Mouse (Mus musculus) MEL (cell line): ENCODE measurements around the gene Ppp1r11. TPM values are rescaled to one million over a fixed set of nuclear protein-coding genes. Genes with fewer than 3 reads are reported as not detected.

Source experiments
- DNase-seq: peaks from one replicate; pipeline ENCODE4 v3.0.0; 2011; ENCODE audit warnings: low read depth, low spot score
- H3K27ac ChIP-seq: 2 replicates; pipeline ENCODE4 v1.5.1; 2012; ENCODE audit warnings: low read depth, mild to moderate bottlenecking, control low read depth, low read length, moderate library complexity; ENCODE audit not compliant: control insufficient read depth
- H3K27me3 ChIP-seq, 2 experiments: fragments of 150-350 bp in 1 of 2; sonication (generic) in 1 of 2; 2 replicates each; pipeline ENCODE4 v1.6.1; 2012; ENCODE audit warnings: low read length in 2 of 2, mild to moderate bottlenecking in 2 of 2, improper control_type of control experiment in 1 of 2, moderate library complexity in 1 of 2; ENCODE audit not compliant: insufficient read depth in 2 of 2, control insufficient read depth in 1 of 2
- H3K36me3 ChIP-seq, 2 experiments: 2 replicates each; pipeline ENCODE4 v1.6.1; 2012 to 2014; ENCODE audit warnings: low read length in 2 of 2, improper control_type of control experiment in 1 of 2, inconsistent platforms in 1 of 2, mild to moderate bottlenecking in 1 of 2; ENCODE audit not compliant: insufficient read depth in 2 of 2, control insufficient read depth in 1 of 2
- H3K4me1 ChIP-seq, 2 experiments: fragments of 150-350 bp in 1 of 2; sonication (generic) in 1 of 2; 2 replicates each; pipeline ENCODE4 v1.6.1; 2012; ENCODE audit warnings: low read length in 2 of 2, improper control_type of control experiment in 1 of 2, mild to moderate bottlenecking in 1 of 2; ENCODE audit not compliant: insufficient read depth in 2 of 2, control insufficient read depth in 1 of 2
- H3K4me3 ChIP-seq, 2 experiments: fragments of 150-350 bp in 1 of 2; sonication (generic) in 1 of 2; 2 replicates each; pipeline ENCODE4 v1.5.1; 2012; ENCODE audit warnings: low read depth in 2 of 2, low read length in 2 of 2, mild to moderate bottlenecking in 2 of 2, moderate library complexity in 2 of 2, control low read depth in 1 of 2, improper control_type of control experiment in 1 of 2; ENCODE audit not compliant: control insufficient read depth in 1 of 2, insufficient read depth in 1 of 2
- H3K79me2 ChIP-seq: 2 replicates; pipeline ENCODE4 v1.6.1; 2012; ENCODE audit warnings: mild to moderate bottlenecking, low read length, moderate library complexity; ENCODE audit not compliant: control insufficient read depth, poor library complexity, insufficient read depth
- H3K9ac ChIP-seq: 2 replicates; pipeline ENCODE4 v1.6.1; 2012; ENCODE audit warnings: low read depth, mild to moderate bottlenecking, control low read depth, low read length, moderate library complexity; ENCODE audit not compliant: control insufficient read depth, poor library complexity, severe bottlenecking
- H3K9me3 ChIP-seq: fragments of 150-350 bp; sonication (generic); replicated peaks from 2 replicates; pipeline ENCODE4 v1.6.1; 2012; ENCODE audit warnings: mild to moderate bottlenecking, low read length, improper control_type of control experiment, moderate library complexity; ENCODE audit not compliant: insufficient read depth
- BHLHE40 ChIP-seq: IDR thresholded peaks from 2 replicates; pipeline ENCODE4 v1.6.1; 2012; ENCODE audit warnings: low read depth, mild to moderate bottlenecking, inconsistent platforms, low read length, improper control_type of control experiment, borderline replicate concordance
- CHD1 ChIP-seq: IDR thresholded peaks from 2 replicates; pipeline ENCODE4 v1.6.1; 2012; ENCODE audit warnings: low read depth, mild to moderate bottlenecking, inconsistent platforms, low read length, improper control_type of control experiment
- CHD2 ChIP-seq: IDR thresholded peaks from 2 replicates; pipeline ENCODE4 v1.6.1; 2011; ENCODE audit warnings: low read length, improper control_type of control experiment
- CTCF ChIP-seq, 3 experiments: IDR thresholded peaks in 2 of 3; conservative IDR thresholded peaks in 1 of 3; 2 replicates each; pipeline ENCODE4 v1.5.1; 2011 to 2012; ENCODE audit warnings: low read length in 3 of 3, low read depth in 2 of 3, mild to moderate bottlenecking in 2 of 3, improper control_type of control experiment in 1 of 3, inconsistent platforms in 1 of 3, mixed read lengths in 1 of 3, moderate library complexity in 1 of 3; ENCODE audit not compliant: control insufficient read depth in 1 of 3, insufficient read depth in 1 of 3, poor library complexity in 1 of 3, severe bottlenecking in 1 of 3
- ELF1 ChIP-seq: IDR thresholded peaks from 2 replicates; pipeline ENCODE4 v1.6.1; 2014; ENCODE audit warnings: low read depth, mild to moderate bottlenecking, inconsistent platforms, low read length, improper control_type of control experiment, moderate library complexity
- EP300 ChIP-seq, 2 experiments: IDR thresholded peaks; 2 replicates each; pipeline ENCODE4 v1.6.1; 2011; ENCODE audit warnings: improper control_type of control experiment in 2 of 2, low read length in 2 of 2, low read depth in 1 of 2, mild to moderate bottlenecking in 1 of 2
- ETS1 ChIP-seq: IDR thresholded peaks from 2 replicates; pipeline ENCODE4 v1.6.1; 2012; ENCODE audit warnings: low read depth, mild to moderate bottlenecking, inconsistent platforms, low read length, improper control_type of control experiment, moderate library complexity
- GABPA ChIP-seq: IDR thresholded peaks from 2 replicates; pipeline ENCODE4 v1.6.1; 2012; ENCODE audit warnings: low read depth, mild to moderate bottlenecking, inconsistent platforms, low read length, improper control_type of control experiment, moderate library complexity
- HCFC1 ChIP-seq: IDR thresholded peaks from 2 replicates; pipeline ENCODE4 v1.6.1; 2012; ENCODE audit warnings: low read depth, mild to moderate bottlenecking, inconsistent platforms, low read length, improper control_type of control experiment, moderate library complexity
- JUND ChIP-seq: IDR thresholded peaks from 2 replicates; pipeline ENCODE4 v1.6.1; 2011; ENCODE audit warnings: low read depth, mild to moderate bottlenecking, improper control_type of control experiment, low read length
- KAT2A ChIP-seq: conservative IDR thresholded peaks from 2 replicates; pipeline ENCODE4 v1.6.1; 2012; ENCODE audit warnings: low read depth, low read length, improper control_type of control experiment, inconsistent platforms
- MAFK ChIP-seq: IDR thresholded peaks from 2 replicates; pipeline ENCODE4 v1.6.1; 2011; ENCODE audit warnings: low read depth, mild to moderate bottlenecking, low read length, improper control_type of control experiment, borderline replicate concordance
- MAZ ChIP-seq: IDR thresholded peaks from 2 replicates; pipeline ENCODE4 v1.6.1; 2012; ENCODE audit warnings: low read depth, mild to moderate bottlenecking, inconsistent platforms, low read length, improper control_type of control experiment
- MEF2A ChIP-seq: IDR thresholded peaks from 2 replicates; pipeline ENCODE4 v1.6.1; 2014; ENCODE audit warnings: low read depth, mild to moderate bottlenecking, inconsistent platforms, low read length, improper control_type of control experiment; ENCODE audit not compliant: poor library complexity, insufficient replicate concordance, severe bottlenecking; ENCODE audit errors: extremely low read depth
- MXI1 ChIP-seq: IDR thresholded peaks from 2 replicates; pipeline ENCODE4 v1.6.1; 2011; ENCODE audit warnings: mild to moderate bottlenecking, low read depth, low read length, improper control_type of control experiment
- MYB ChIP-seq: IDR thresholded peaks from 2 replicates; pipeline ENCODE4 v1.6.1; 2011; ENCODE audit warnings: mild to moderate bottlenecking, low read depth, low read length, improper control_type of control experiment
- MYC ChIP-seq: IDR thresholded peaks from 2 replicates; pipeline ENCODE4 v1.6.1; 2011; ENCODE audit warnings: low read depth, mild to moderate bottlenecking, low read length, improper control_type of control experiment, moderate library complexity
- NRF1 ChIP-seq: IDR thresholded peaks from 2 replicates; pipeline ENCODE4 v1.6.1; 2014; ENCODE audit warnings: low read depth, mild to moderate bottlenecking, inconsistent platforms, low read length, improper control_type of control experiment, moderate library complexity; ENCODE audit not compliant: poor library complexity, insufficient read depth, severe bottlenecking
- POLR2AphosphoS2 ChIP-seq: IDR thresholded peaks from 2 replicates; pipeline ENCODE4 v1.6.1; 2011; ENCODE audit warnings: low read length, improper control_type of control experiment
- POLR2AphosphoS5 ChIP-seq: IDR thresholded peaks from 2 replicates; pipeline ENCODE4 v1.6.1; 2012; ENCODE audit warnings: low read depth, borderline replicate concordance, mild to moderate bottlenecking, inconsistent platforms, low read length, moderate library complexity, mixed read lengths
- RAD21 ChIP-seq: IDR thresholded peaks from 2 replicates; pipeline ENCODE4 v1.6.1; 2011; ENCODE audit warnings: mild to moderate bottlenecking, low read depth, low read length, improper control_type of control experiment
- RCOR1 ChIP-seq: IDR thresholded peaks from 2 replicates; pipeline ENCODE4 v1.6.1; 2012; ENCODE audit warnings: low read depth, mild to moderate bottlenecking, inconsistent platforms, low read length, improper control_type of control experiment
- SIN3A ChIP-seq: IDR thresholded peaks from 2 replicates; pipeline ENCODE4 v1.6.1; 2012; ENCODE audit warnings: low read length, improper control_type of control experiment, inconsistent platforms
- SMC3 ChIP-seq: IDR thresholded peaks from 2 replicates; pipeline ENCODE4 v1.6.1; 2011; ENCODE audit warnings: low read depth, low read length, improper control_type of control experiment
- TAL1 ChIP-seq: IDR thresholded peaks from 2 replicates; pipeline ENCODE4 v1.6.1; 2012; ENCODE audit warnings: mild to moderate bottlenecking, inconsistent platforms, low read length, moderate library complexity, mixed read lengths
- TBP ChIP-seq: IDR thresholded peaks from 2 replicates; pipeline ENCODE4 v1.8.0; 2011; ENCODE audit warnings: low read depth, low read length, improper control_type of control experiment
- USF1 ChIP-seq: IDR thresholded peaks from 2 replicates; pipeline ENCODE4 v1.6.1; 2014; ENCODE audit warnings: low read depth, mild to moderate bottlenecking, inconsistent platforms, low read length, improper control_type of control experiment, moderate library complexity
- ZC3H11A ChIP-seq: IDR thresholded peaks from 2 replicates; pipeline ENCODE4 v1.6.1; 2012; ENCODE audit warnings: low read depth, mild to moderate bottlenecking, inconsistent platforms, low read length, improper control_type of control experiment
- ZKSCAN1 ChIP-seq: IDR thresholded peaks from 2 replicates; pipeline ENCODE4 v1.6.1; 2012; ENCODE audit warnings: low read depth, mild to moderate bottlenecking, inconsistent platforms, low read length, improper control_type of control experiment, moderate library complexity
- ZNF384 ChIP-seq: IDR thresholded peaks from 2 replicates; pipeline ENCODE4 v1.6.1; 2012; ENCODE audit warnings: low read depth, mild to moderate bottlenecking, inconsistent platforms, low read length, improper control_type of control experiment
- polyA plus RNA-seq, 2 experiments: library from polyadenylated mRNA; stranded (reverse) in 1 of 2; unstranded in 1 of 2; fragments of >175 nt in 1 of 2; fragments of >200 nt in 1 of 2; gene quantifications; 2 replicates each; pipeline versions ENCODE4 v1.2.1 to v1.2.4; 2012; ENCODE audit warnings: low replicate concordance in 2 of 2, low read depth in 1 of 2; ENCODE audit not compliant: insufficient read length in 2 of 2, insufficient read depth in 1 of 2, missing spikeins in 1 of 2
- total RNA-seq: library from RNA; depleted of rRNA; stranded (reverse); fragments of 300-350 nt; gene quantifications from 2 replicates; pipeline ENCODE4 v1.2.3, GENCODE M21; 2012

Gene Ppp1r11
- total and polyA plus RNA-seq, 3 experiments = 138 to 146 TPM; not detected in 1

- peak; percentile 64 for TF ChIP-seq SMC3
- TF ChIP-seq JUND = 0 out of 2 replicates have a peak, but pooled peaks have one; percentile 18
- TF ChIP-seq ZC3H11A = peak; percentile 49
- no peak for TF ChIP-seq MEF2A
- TF ChIP-seq KAT2A = no peak
- TF ChIP-seq MAZ = no peak
- TF ChIP-seq BHLHE40 = no peak
- TF ChIP-seq POLR2AphosphoS2 = no peak
- TF ChIP-seq CTCF (IDR thresholded peaks at IDR 0.05 in 2 of 3, conservative IDR thresholded peaks at IDR 0.05 in 1 of 3; ENCODE audit: control insufficient read depth in 1 of 3, insufficient read depth in 1 of 3, low read depth in 2 of 3, low read length in 3 of 3, poor library complexity in 1 of 3, severe bottlenecking in 1 of 3) = peak; percentile 59 to 73 (median 69)
- no peak for TF ChIP-seq RCOR1
- no peak for TF ChIP-seq MYC
- peak; percentile 58 for TF ChIP-seq RAD21
- TF ChIP-seq MAFK = no peak
- no peak for TF ChIP-seq MYB
- TF ChIP-seq, all 39 proteins: peak for 5
- peaks cover 6 to 7% of the 10 kb centered on the region in 2 experiments for H3K27me3 ChIP-seq
- no peak overlapping the region for H3K27ac ChIP-seq
- H3K36me3 ChIP-seq = no peaks in the 10 kb centered on the region
- no peaks in the 10 kb centered on the region for H3K4me1 ChIP-seq
- H3K9ac ChIP-seq = no peak overlapping the region
- H3K4me3 ChIP-seq = no peak overlapping the region
- H3K79me2 ChIP-seq = no peaks in the 10 kb centered on the region
- DNase-seq = peak; percentile 59
- no peaks in the 10 kb centered on the region for H3K9me3 ChIP-seq
Observed at GRCm38 (mm10) chr17:36915076-36915475, 36.5 kb downstream of the Ppp1r11 start.

DNA sequence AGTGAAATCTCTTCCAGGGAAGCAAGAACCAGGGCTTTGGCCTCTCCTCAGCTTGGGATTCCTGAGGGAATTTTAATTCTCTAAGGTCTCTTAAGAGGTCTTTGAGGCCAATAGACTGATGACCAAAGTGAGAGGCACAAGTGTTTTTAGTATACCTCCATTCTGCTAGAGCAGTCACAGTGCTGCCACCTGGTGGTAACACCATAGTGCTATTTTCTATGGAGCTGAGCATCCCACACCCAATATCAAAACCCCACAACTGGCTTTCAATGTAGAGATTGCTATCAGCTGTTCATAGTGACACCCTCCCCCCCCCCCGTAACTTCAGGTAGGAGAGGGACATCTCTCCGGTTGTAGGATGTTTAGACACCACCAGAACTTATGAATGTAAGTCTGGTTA lies 37.4 kb downstream of the Ppp1r11 start:
- no peak overlapping the region for H3K4me3 ChIP-seq
- peak; percentile 79 for DNase-seq
- no peak for TF ChIP-seq RCOR1
- TF ChIP-seq NRF1 = no peak
- TF ChIP-seq HCFC1 = no peak
- TF ChIP-seq CHD1 = no peak
- TF ChIP-seq ZNF384 = peak; percentile 51; the same call in 1 of the 2 replicates
- TF ChIP-seq TBP = no peak
- no peak for TF ChIP-seq BHLHE40
- TF ChIP-seq GABPA = no peak
- TF ChIP-seq EP300 (IDR thresholded peaks at IDR 0.05; ENCODE audit: low read depth in 1 of 2, low read length in 2 of 2) = no peak
- TF ChIP-seq POLR2AphosphoS5 = no peak
- TF ChIP-seq CHD2 = no peak
- no peak for TF ChIP-seq MXI1
- no peak for TF ChIP-seq MYC
- TF ChIP-seq MAZ = no peak
- no peak for TF ChIP-seq POLR2AphosphoS2
- no peak for TF ChIP-seq TAL1
- TF ChIP-seq ELF1 = no peak
- TF ChIP-seq USF1 = no peak
- TF ChIP-seq CTCF (IDR thresholded peaks at IDR 0.05 in 2 of 3, conservative IDR thresholded peaks at IDR 0.05 in 1 of 3; ENCODE audit: control insufficient read depth in 1 of 3, insufficient read depth in 1 of 3, low read depth in 2 of 3, low read length in 3 of 3, poor library complexity in 1 of 3, severe bottlenecking in 1 of 3) = peak; percentile 65 to 72 (median 70)
- TF ChIP-seq ETS1 = no peak
- no peak for TF ChIP-seq KAT2A
- no peak for TF ChIP-seq ZKSCAN1
- TF ChIP-seq MAFK = no peak
- no peak for TF ChIP-seq SIN3A
- no peak for TF ChIP-seq MEF2A

More for the DNA sequence above, 37.4 kb downstream of the Ppp1r11 start:
- no peaks in the 10 kb centered on the region for H3K79me2 ChIP-seq
- H3K9me3 ChIP-seq = no peaks in the 10 kb centered on the region
- no peaks in the 10 kb centered on the region for H3K4me1 ChIP-seq
- no peak overlapping the region for H3K9ac ChIP-seq
- H3K36me3 ChIP-seq = no peaks in the 10 kb centered on the region
- H3K27ac ChIP-seq = no peak overlapping the region
- peaks cover 6 to 7% of the 10 kb centered on the region in 2 experiments for H3K27me3 ChIP-seq
